Mouse (Mus musculus): ENCODE results near the gene Tex19.1. TPM values are rescaled to one million over a fixed set of nuclear protein-coding genes. Genes with fewer than 3 reads are reported as not detected.

The Tex19.1 gene
- polyA plus RNA-seq, 1 experiment from 2014 or later, result 0.15 TPM

GRCm38 (mm10) chr11:121143325-121144015 is 2.5 kb upstream of the Tex19.1 start:
- H3K27me3 ChIP-seq, result no peaks in the 10 kb centered on the region
- 0 out of 2 replicates have a peak overlapping the region, but pooled peaks have one; percentile 34 for H3K27ac ChIP-seq (replicated peaks)
- no peak overlapping the region for H3K4me2 ChIP-seq (replicated peaks)
- no peak overlapping the region for H3K4me3 ChIP-seq (replicated peaks)
- WGBS, result 72% methylated on average over 9 of the region's 9 CpGs
- 0 out of 2 replicates have a peak, but pooled peaks have one; percentile 51 for ATAC-seq (ENCODE audit: insufficient number of reproducible peaks, low FRiP score, low TSS enrichment, low read depth)
- H3K9me3 ChIP-seq (replicated peaks), result no peaks in the 10 kb centered on the region
- no peaks in the 10 kb centered on the region for H3K36me3 ChIP-seq
- no peak overlapping the region for H3K9ac ChIP-seq
- no peaks in the 10 kb centered on the region for H3K4me1 ChIP-seq

- ATAC-seq (ENCODE audit: insufficient number of reproducible peaks, low FRiP score, low TSS enrichment, low read depth), result no peak
- Histone ChIP-seq H3K27me3 (no peaks in the 10 kb centered on the region), H3K4me3 (replicated peaks) (no peak overlapping the region), H3K36me3 (no peaks in the 10 kb centered on the region), H3K4me1 (no peaks in the 10 kb centered on the region), H3K4me2 (replicated peaks) (no peak overlapping the region), H3K27ac (replicated peaks) (no peak overlapping the region), H3K9ac (no peak overlapping the region), H3K9me3 (replicated peaks) (no peaks in the 10 kb centered on the region)
- WGBS, result 79% methylated on average over 3 of the region's 3 CpGs
These were observed 2.2 kb downstream of the Tex19.1 start for GRCm38 (mm10) chr11:121148193-121148592.

GRCm38 (mm10) chr11:121154203-121154602 is 8.3 kb downstream of the Tex19.1 start:
- H3K9me3 ChIP-seq (replicated peaks), result no peaks in the 10 kb centered on the region
- no peak overlapping the region for H3K9ac ChIP-seq
- H3K36me3 ChIP-seq, result no peaks in the 10 kb centered on the region
- no peak overlapping the region for H3K4me3 ChIP-seq (replicated peaks)
- H3K27ac ChIP-seq (replicated peaks), result no peak overlapping the region
- peaks cover 10% of the 10 kb centered on the region for H3K4me1 ChIP-seq
- no peak overlapping the region for H3K4me2 ChIP-seq (replicated peaks)
- no peak for ATAC-seq (ENCODE audit: insufficient number of reproducible peaks, low FRiP score, low TSS enrichment, low read depth)
- peaks cover 36% of the 10 kb centered on the region for H3K27me3 ChIP-seq
- 28% methylated on average over 4 of the region's 4 CpGs for WGBS

GRCm38 (mm10) chr11:121156411-121156891 is 10.5 kb downstream of the Tex19.1 start:
- no peak overlapping the region for H3K27ac ChIP-seq (replicated peaks)
- H3K4me2 ChIP-seq (replicated peaks), result peak overlapping the region; percentile 64
- WGBS, result 1% methylated on average over 45 of the region's 45 CpGs
- H3K27me3 ChIP-seq, result peaks cover 36% of the 10 kb centered on the region
- peaks cover 10% of the 10 kb centered on the region for H3K4me1 ChIP-seq
- no peaks in the 10 kb centered on the region for H3K36me3 ChIP-seq
- no peaks in the 10 kb centered on the region for H3K9me3 ChIP-seq (replicated peaks)
- no peak for ATAC-seq (ENCODE audit: insufficient number of reproducible peaks, low FRiP score, low TSS enrichment, low read depth)
- peak overlapping the region; percentile 12; the same call in 1 of the 2 replicates for H3K9ac ChIP-seq
- peak overlapping the region; percentile 38 for H3K4me3 ChIP-seq (replicated peaks)

- no peaks in the 10 kb centered on the region for H3K9me3 ChIP-seq (replicated peaks)
- no peaks in the 10 kb centered on the region for H3K36me3 ChIP-seq
- H3K27ac ChIP-seq (replicated peaks), result no peak within 1 kb of the TSS
- H3K4me2 ChIP-seq (replicated peaks), result no peak within 1 kb of the TSS
- 83% methylated on average over 5 of the region's 5 CpGs for WGBS
- no peak for ATAC-seq (ENCODE audit: insufficient number of reproducible peaks, low FRiP score, low TSS enrichment, low read depth)
- H3K9ac ChIP-seq, result no peak within 1 kb of the TSS
- no peak within 1 kb of the TSS for H3K4me3 ChIP-seq (replicated peaks)
- H3K27me3 ChIP-seq, result peaks cover 32% of the 10 kb centered on the region
- H3K4me1 ChIP-seq, result peaks cover 10% of the 10 kb centered on the region
These were observed 14.0 kb downstream of the Tex19.1 start, which contains the start of gene Uts2r for GRCm38 (mm10) chr11:121159971-121160370. Gene Uts2r, plus strand, starts transcription at chr11:121160271.

- Histone ChIP-seq H3K27ac (replicated peaks) (no peak overlapping the region), H3K4me2 (replicated peaks) (no peak overlapping the region), H3K4me1 (peaks cover 10% of the 10 kb centered on the region), H3K9ac (no peak overlapping the region), H3K9me3 (replicated peaks) (no peaks in the 10 kb centered on the region), H3K4me3 (replicated peaks) (no peak overlapping the region), H3K36me3 (no peaks in the 10 kb centered on the region), H3K27me3 (peaks cover 24% of the 10 kb centered on the region)
- no peak for ATAC-seq (ENCODE audit: insufficient number of reproducible peaks, low FRiP score, low TSS enrichment, low read depth)
- WGBS, result 91% methylated on average over 26 of the region's 26 CpGs
These were observed 14.8 kb downstream of the Tex19.1 start for GRCm38 (mm10) chr11:121160636-121161346.

- no peak overlapping the region for H3K27ac ChIP-seq (replicated peaks)
- no peak overlapping the region for H3K9ac ChIP-seq
- ATAC-seq (ENCODE audit: insufficient number of reproducible peaks, low FRiP score, low TSS enrichment, low read depth), result no peak
- no peak overlapping the region for H3K4me3 ChIP-seq (replicated peaks)
- H3K36me3 ChIP-seq, result no peaks in the 10 kb centered on the region
- H3K27me3 ChIP-seq, result no peaks in the 10 kb centered on the region
- no peak overlapping the region for H3K4me2 ChIP-seq (replicated peaks)
- no peaks in the 10 kb centered on the region for H3K4me1 ChIP-seq
- H3K9me3 ChIP-seq (replicated peaks), result no peaks in the 10 kb centered on the region
- 88% methylated on average over 4 of the region's 4 CpGs for WGBS
These were observed 17.8 kb downstream of the Tex19.1 start for GRCm38 (mm10) chr11:121163751-121164150.

GRCm38 (mm10) chr11:121173203-121173602 is 27.3 kb downstream of the Tex19.1 start:
- H3K27me3 ChIP-seq, result no peaks in the 10 kb centered on the region
- no peak overlapping the region for H3K27ac ChIP-seq (replicated peaks)
- H3K9me3 ChIP-seq (replicated peaks), result no peaks in the 10 kb centered on the region
- no peak overlapping the region for H3K4me2 ChIP-seq (replicated peaks)
- peaks cover 5% of the 10 kb centered on the region; the same call in 1 of the 2 replicates for H3K4me1 ChIP-seq
- no peak overlapping the region for H3K4me3 ChIP-seq (replicated peaks)
- no peak for ATAC-seq (ENCODE audit: insufficient number of reproducible peaks, low FRiP score, low TSS enrichment, low read depth)
- 78% methylated on average over 5 of the region's 5 CpGs for WGBS
- H3K9ac ChIP-seq, result no peak overlapping the region
- H3K36me3 ChIP-seq, result no peaks in the 10 kb centered on the region

- H3K9ac ChIP-seq, result no peak overlapping the region
- H3K4me1 ChIP-seq, result peaks cover 5% of the 10 kb centered on the region; the same call in 1 of the 2 replicates
- H3K27ac ChIP-seq (replicated peaks), result no peak overlapping the region
- 46% methylated on average over 3 of the region's 3 CpGs for WGBS
- H3K27me3 ChIP-seq, result no peaks in the 10 kb centered on the region
- H3K4me2 ChIP-seq (replicated peaks), result no peak overlapping the region
- no peak overlapping the region for H3K4me3 ChIP-seq (replicated peaks)
- no peak for ATAC-seq (ENCODE audit: insufficient number of reproducible peaks, low FRiP score, low TSS enrichment, low read depth)
- no peaks in the 10 kb centered on the region for H3K9me3 ChIP-seq (replicated peaks)
- no peaks in the 10 kb centered on the region for H3K36me3 ChIP-seq
These were observed 28.3 kb downstream of the Tex19.1 start for GRCm38 (mm10) chr11:121174234-121174633.

- Histone ChIP-seq H3K27me3 (no peaks in the 10 kb centered on the region), H3K4me2 (replicated peaks) (no peak overlapping the region), H3K9ac (no peak overlapping the region), H3K9me3 (replicated peaks) (no peaks in the 10 kb centered on the region), H3K4me1 (peaks cover 5% of the 10 kb centered on the region; the same call in 1 of the 2 replicates), H3K36me3 (0 out of 2 replicates have a peak, but pooled peaks cover 5% of the 10 kb centered on the region), H3K27ac (replicated peaks) (no peak overlapping the region), H3K4me3 (replicated peaks) (no peak overlapping the region)
- 0 out of 2 replicates have a peak, but pooled peaks have one; percentile 44 for ATAC-seq (ENCODE audit: insufficient number of reproducible peaks, low FRiP score, low TSS enrichment, low read depth)
- 51% methylated on average over 12 of the region's 12 CpGs for WGBS
These were observed 30.6 kb downstream of the Tex19.1 start for GRCm38 (mm10) chr11:121176285-121177270.
